Mouse (Mus musculus) testis, adult 2 months (tissue): Measurements from ENCODE around the gene Rbm34.

Experiments
- CTCF ChIP-seq: fragments of 200-500 bp; IDR thresholded peaks from 2 replicates; pipeline ENCODE4 v1.5.1; 2012; ENCODE audit warnings: low read depth, mild to moderate bottlenecking, inconsistent platforms, low read length, moderate library complexity; ENCODE audit not compliant: control insufficient read depth, insufficient read depth, insufficient replicate concordance
- POLR2A ChIP-seq: fragments of 200-500 bp; IDR thresholded peaks from 2 replicates; pipeline ENCODE4 v1.6.1; 2012; ENCODE audit warnings: low read depth, mild to moderate bottlenecking, inconsistent platforms, low read length, moderate library complexity; ENCODE audit not compliant: control insufficient read depth

GRCm38 (mm10) chr8:126917179-126917905, 53.5 kb downstream of the Rbm34 start:
- TF ChIP-seq CTCF (no peak), POLR2A (no peak)
